Mouse (Mus musculus) thymus, postnatal 36 days (tissue): ENCODE measurements at regions not wholly inside any gene's neighbourhood (a gene's known extent, or its start where the extent isn't known, plus 50 kb on each side); places are given as distances from the start of the nearest gene placed in this dataset.

Experiments used
- DNase-seq, 2 experiments: peaks; one replicate each; pipeline ENCODE4 v3.0.0; 2022; ENCODE audit warnings: mixed read lengths in 2 of 2

GRCm38 (mm10) chr5:112037080-112037479, 215.2 kb downstream of the Cryba4 start:
- no peak for DNase-seq

GRCm38 (mm10) chr5:112039645-112040372, 212.5 kb downstream of the Cryba4 start:
- DNase-seq = no peak

- no peak for DNase-seq
Measured at GRCm38 (mm10) chr5:112040678-112041077, 211.6 kb downstream of the Cryba4 start.

- DNase-seq = no peak
Measured at GRCm38 (mm10) chr5:112041285-112041684, 211.0 kb downstream of the Cryba4 start.

- no peak for DNase-seq
Measured at GRCm38 (mm10) chr5:112042236-112042635, 210.1 kb downstream of the Cryba4 start.

- DNase-seq = no peak
Measured at GRCm38 (mm10) chr5:112050046-112050782, 202.1 kb downstream of the Cryba4 start.

GRCm38 (mm10) chr5:112050906-112051305, 201.4 kb downstream of the Cryba4 start:
- DNase-seq = no peak

GRCm38 (mm10) chr5:112051786-112052185, 200.5 kb downstream of the Cryba4 start:
- DNase-seq = no peak

GRCm38 (mm10) chr5:112053600-112054155, 198.6 kb downstream of the Cryba4 start:
- no peak for DNase-seq

GRCm38 (mm10) chr5:112055018-112055417, 197.3 kb downstream of the Cryba4 start:
- no peak for DNase-seq

GRCm38 (mm10) chr5:112069917-112070316, 182.4 kb downstream of the Cryba4 start:
- no peak for DNase-seq

- DNase-seq = no peak
Measured at GRCm38 (mm10) chr5:112072456-112072855, 179.9 kb downstream of the Cryba4 start.

GRCm38 (mm10) chr5:112077097-112077496, 175.2 kb downstream of the Cryba4 start:
- DNase-seq = no peak

GRCm38 (mm10) chr5:112077840-112078600, 174.3 kb downstream of the Cryba4 start:
- peak; percentile 16 to 31 for DNase-seq

- DNase-seq = no peak
Measured at GRCm38 (mm10) chr5:112081006-112081405, 171.3 kb downstream of the Cryba4 start.

- DNase-seq = no peak
Measured at GRCm38 (mm10) chr5:112091867-112092535, 160.3 kb downstream of the Cryba4 start.

GRCm38 (mm10) chr5:112093905-112094571, 158.3 kb downstream of the Cryba4 start:
- DNase-seq = no peak

GRCm38 (mm10) chr5:112098469-112099085, 153.7 kb downstream of the Cryba4 start:
- DNase-seq = no peak

GRCm38 (mm10) chr5:112101739-112102590, 150.4 kb downstream of the Cryba4 start:
- no peak for DNase-seq

- no peak for DNase-seq
Measured at GRCm38 (mm10) chr5:112110306-112110969, 141.9 kb downstream of the Cryba4 start.
